Mouse (Mus musculus): ENCODE results near the gene Afdn.
"Not testable (repeated sequence)": the region's sequence is repeated elsewhere in the genome, so short reads cannot be mapped to it uniquely, and the experiment has no call there.

Gene Afdn

GRCm38 (mm10) chr17:13781948-13782347 is 21.6 kb downstream of the Afdn start:
- DNase-seq, result peak; percentile 51

GRCm38 (mm10) chr17:13783469-13783868 is 23.1 kb downstream of the Afdn start:
- no peak for DNase-seq

- DNase-seq, result not testable (repeated sequence)
Observed at GRCm38 (mm10) chr17:13790033-13790432, 29.7 kb downstream of the Afdn start.

GRCm38 (mm10) chr17:13797691-13798090 is 37.4 kb downstream of the Afdn start:
- no peak for DNase-seq

- no peak for DNase-seq
Observed at GRCm38 (mm10) chr17:13802836-13803408, 42.6 kb downstream of the Afdn start.

- DNase-seq, result no peak
Observed at GRCm38 (mm10) chr17:13806016-13806415, 45.7 kb downstream of the Afdn start.

- DNase-seq, result no peak
Observed at GRCm38 (mm10) chr17:13817789-13818188, 57.5 kb downstream of the Afdn start.

GRCm38 (mm10) chr17:13819342-13819741 is 59.0 kb downstream of the Afdn start:
- no peak for DNase-seq

GRCm38 (mm10) chr17:13820676-13821075 is 60.3 kb downstream of the Afdn start:
- DNase-seq, result no peak

- DNase-seq, result no peak
Observed at GRCm38 (mm10) chr17:13825421-13825820, 65.1 kb downstream of the Afdn start.

- DNase-seq, result no peak
Observed at GRCm38 (mm10) chr17:13830234-13830633, 69.9 kb downstream of the Afdn start.

- DNase-seq, result peak; percentile 39
Observed at GRCm38 (mm10) chr17:13830636-13831341, 70.5 kb downstream of the Afdn start.

- DNase-seq, result peak; percentile 49
Observed at GRCm38 (mm10) chr17:13835876-13836275, 75.5 kb downstream of the Afdn start.

GRCm38 (mm10) chr17:13850175-13850574 is 89.8 kb downstream of the Afdn start:
- DNase-seq, result no peak

GRCm38 (mm10) chr17:13853883-13854282 is 93.5 kb downstream of the Afdn start:
- not testable (repeated sequence) for DNase-seq

- no peak for DNase-seq
Observed at GRCm38 (mm10) chr17:13855396-13855795, 95.1 kb downstream of the Afdn start.

- DNase-seq, result no peak
Observed at GRCm38 (mm10) chr17:13856429-13857090, 96.2 kb downstream of the Afdn start.

GRCm38 (mm10) chr17:13865340-13865739 is 105.0 kb downstream of the Afdn start:
- DNase-seq, result peak; percentile 85

- DNase-seq, result no peak
Observed at GRCm38 (mm10) chr17:13866951-13867351, 106.6 kb downstream of the Afdn start.

- no peak for DNase-seq
Observed at GRCm38 (mm10) chr17:13867475-13867874, 107.1 kb downstream of the Afdn start.

GRCm38 (mm10) chr17:13870236-13870635 is 109.9 kb downstream of the Afdn start:
- DNase-seq, result no peak

GRCm38 (mm10) chr17:13874245-13874644 is 113.9 kb downstream of the Afdn start:
- no peak for DNase-seq

- DNase-seq, result no peak
Observed at GRCm38 (mm10) chr17:13877460-13877859, 117.1 kb downstream of the Afdn start.

- DNase-seq, result no peak
Observed at GRCm38 (mm10) chr17:13879731-13880130, 119.4 kb downstream of the Afdn start.

Measured in cerebellum, adult 11 months (tissue).